Mouse (Mus musculus) limb, embryonic 10.5 days (tissue): ENCODE data around the gene Hrc. TPM values are rescaled to one million over a fixed set of nuclear protein-coding genes. Genes with fewer than 3 reads are reported as not detected.
A peak's percentile ranks its signal among the peaks of the same experiment; 100 is the strongest.
"Not testable (repeated sequence)": the region's sequence is repeated elsewhere in the genome, so short reads cannot be mapped to it uniquely, and the experiment has no call there.

Experiments
- DNase-seq: peaks from one replicate; pipeline ENCODE4 v3.0.0-alpha.2; 2017; ENCODE audit warnings: low spot score
- H3K27ac ChIP-seq: fragments of 300-500 bp; sonication (generic); 2 replicates; pipeline ENCODE4 v1.5.1; 2016; ENCODE audit warnings: mild to moderate bottlenecking
- H3K27me3 ChIP-seq: fragments of 300-500 bp; sonication (generic); 2 replicates; pipeline ENCODE4 v1.6.1; 2016; ENCODE audit warnings: low read depth, mild to moderate bottlenecking; ENCODE audit not compliant: poor library complexity, severe bottlenecking
- H3K36me3 ChIP-seq: fragments of 300-500 bp; sonication (generic); 2 replicates; pipeline ENCODE4 v1.6.1; 2016; ENCODE audit warnings: mild to moderate bottlenecking, moderate library complexity
- H3K4me1 ChIP-seq: fragments of 300-500 bp; sonication (generic); 2 replicates; pipeline ENCODE4 v1.6.1; 2016
- H3K4me3 ChIP-seq: fragments of 300-500 bp; sonication (generic); 2 replicates; pipeline ENCODE4 v1.5.1; 2016; ENCODE audit warnings: mild to moderate bottlenecking, moderate library complexity
- H3K9me3 ChIP-seq: fragments of 300-500 bp; sonication (generic); replicated peaks from 2 replicates; pipeline ENCODE4 v1.6.1; 2016; ENCODE audit warnings: mild to moderate bottlenecking
- WGBS: fragments of 180-500 bp; shearing (Covaris S2); methylation state at CpG from one replicate; pipeline ENCODE4 v1.1.7; 2016; 5-methylcytosine and 5-hydroxymethylcytosine counted together
- polyA plus RNA-seq: library from polyadenylated mRNA; unstranded; fragments of >200 nt; fragmentation: Nextera tagmentation; extraction: Ambion mirVana; gene quantifications from 2 replicates; pipeline ENCODE4 v1.2.1, GENCODE M21; 2016

Hrc gene
- polyA plus RNA-seq, 1 experiment from 2014 or later: 0.39 TPM

DNA sequence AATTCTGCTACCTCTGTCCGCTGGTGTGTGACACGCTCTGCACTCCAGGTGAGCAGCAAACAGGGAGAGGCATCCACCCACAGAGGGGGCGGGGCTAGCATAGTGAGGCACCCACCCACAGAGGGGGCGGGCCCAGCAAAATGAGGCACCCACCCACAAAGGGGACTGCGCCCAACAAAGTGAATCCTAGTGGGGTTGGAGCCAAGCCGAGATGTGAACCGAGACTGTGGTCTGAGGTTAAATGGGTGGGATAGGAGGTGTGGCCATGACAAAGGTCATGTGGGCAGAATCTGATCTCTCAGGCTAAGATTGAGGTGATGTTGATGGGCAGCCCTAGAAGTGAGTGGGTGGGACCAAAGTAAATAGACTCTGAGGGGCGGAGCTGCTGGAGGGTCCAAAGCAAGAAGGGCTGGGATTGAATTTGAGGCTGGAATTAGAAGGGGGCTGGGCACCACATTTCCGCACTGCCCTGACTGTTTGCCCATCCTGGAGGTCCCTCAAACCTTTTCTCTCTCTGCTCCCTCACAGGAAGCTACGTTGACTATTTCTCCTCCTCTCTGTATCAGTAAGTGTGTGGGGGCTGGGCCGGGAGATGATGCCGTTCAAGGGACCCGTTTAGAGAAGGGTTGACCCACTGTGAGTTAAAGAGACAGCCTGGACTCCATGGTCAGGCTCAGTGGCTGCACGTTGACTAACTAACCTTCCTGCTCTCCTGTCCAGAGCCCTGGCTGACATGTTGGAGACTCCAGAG, 3.2 kb downstream of the Hrc start:
- peaks cover 38% of the 10 kb centered on the region for H3K27me3 ChIP-seq
- H3K4me3 ChIP-seq: peak overlapping the region; percentile 69
- 2% methylated on average over 14 of the region's 14 CpGs for whole genome bisulfite sequencing
- H3K36me3 ChIP-seq: no peaks in the 10 kb centered on the region
- peak overlapping the region; percentile 87 for H3K27ac ChIP-seq
- DNase-seq: peak; percentile 49
- H3K9me3 ChIP-seq: no peaks in the 10 kb centered on the region
- peaks cover 68% of the 10 kb centered on the region for H3K4me1 ChIP-seq

GRCm38 (mm10) chr7:45339410-45340065, 4.4 kb downstream of the Hrc start:
- WGBS: under 1% methylated on average over 38 of the region's 39 CpGs
- Histone ChIP-seq H3K27me3 (peaks cover 36% of the 10 kb centered on the region), H3K27ac (peak overlapping the region; percentile 87), H3K4me1 (peaks cover 58% of the 10 kb centered on the region), H3K4me3 (peak overlapping the region; percentile 69), H3K9me3 (no peaks in the 10 kb centered on the region), H3K36me3 (no peaks in the 10 kb centered on the region)
- DNase-seq: peak; percentile 88

GRCm38 (mm10) chr7:45340066-45340442, 5.0 kb downstream of the Hrc start:
- 2% methylated on average over 11 of the region's 11 CpGs for WGBS
- Histone ChIP-seq H3K9me3 (no peaks in the 10 kb centered on the region), H3K4me3 (peak overlapping the region; percentile 69), H3K27me3 (peaks cover 34% of the 10 kb centered on the region), H3K4me1 (peaks cover 53% of the 10 kb centered on the region), H3K27ac (peak overlapping the region; percentile 87), H3K36me3 (no peaks in the 10 kb centered on the region)
- no peak for DNase-seq

DNA sequence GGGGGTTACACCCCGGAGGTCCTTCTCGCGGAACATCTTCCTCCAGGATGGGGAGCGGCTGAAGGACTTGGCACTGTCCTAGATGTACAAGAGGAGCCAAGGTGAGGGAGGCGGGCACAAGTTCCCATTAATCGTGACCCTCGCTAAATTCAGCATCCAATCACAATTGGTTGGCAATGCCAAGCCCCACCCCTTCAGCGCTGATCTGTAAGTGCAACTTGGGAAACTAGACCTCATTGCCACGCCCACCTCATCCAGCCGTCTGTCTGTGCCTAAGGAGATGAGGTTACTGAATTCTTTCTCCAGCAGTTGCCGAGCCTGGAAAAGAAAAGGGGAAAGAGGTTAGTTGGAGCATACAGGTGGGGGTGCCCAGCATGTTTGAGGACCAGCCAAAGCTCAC, 5.6 kb downstream of the Hrc start:
- under 1% methylated on average over 11 of the region's 11 CpGs for WGBS

DNA sequence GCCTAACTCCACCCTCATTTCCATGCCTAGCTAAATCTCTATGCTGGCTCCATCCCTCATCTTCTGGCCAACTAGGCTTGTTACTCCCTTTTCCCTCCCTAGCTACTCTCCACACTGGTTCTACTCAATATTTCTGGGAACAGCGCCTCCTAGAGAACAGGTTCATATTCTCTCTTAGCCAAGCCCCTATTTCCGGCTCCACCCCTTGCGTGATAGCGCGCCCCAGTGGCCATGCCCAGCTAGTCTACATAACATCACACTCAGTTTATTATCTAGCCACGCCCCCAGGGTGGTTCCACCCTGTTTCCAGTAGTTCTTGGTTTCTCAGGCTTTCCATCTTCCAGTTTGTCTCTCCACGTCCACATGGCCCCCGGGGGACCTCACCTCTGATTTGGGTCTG, 6.2 kb downstream of the Hrc start:
- Histone ChIP-seq H3K27me3 (peaks cover 34% of the 10 kb centered on the region), H3K4me3 (peak overlapping the region; percentile 69), H3K4me1 (peaks cover 50% of the 10 kb centered on the region), H3K9me3 (no peaks in the 10 kb centered on the region), H3K36me3 (no peaks in the 10 kb centered on the region), H3K27ac (no peak overlapping the region)
- WGBS: 3% methylated on average over 8 of the region's 8 CpGs
- DNase-seq: peak; percentile 73

More for the DNA sequence above, 5.6 kb downstream of the Hrc start:
- Histone ChIP-seq H3K36me3 (no peaks in the 10 kb centered on the region), H3K4me3 (peak overlapping the region; percentile 69), H3K9me3 (no peaks in the 10 kb centered on the region), H3K4me1 (peaks cover 50% of the 10 kb centered on the region), H3K27me3 (peaks cover 34% of the 10 kb centered on the region), H3K27ac (peak overlapping the region; percentile 87; the same call in 1 of the 2 replicates)
- peak; percentile 75 for DNase-seq

DNA sequence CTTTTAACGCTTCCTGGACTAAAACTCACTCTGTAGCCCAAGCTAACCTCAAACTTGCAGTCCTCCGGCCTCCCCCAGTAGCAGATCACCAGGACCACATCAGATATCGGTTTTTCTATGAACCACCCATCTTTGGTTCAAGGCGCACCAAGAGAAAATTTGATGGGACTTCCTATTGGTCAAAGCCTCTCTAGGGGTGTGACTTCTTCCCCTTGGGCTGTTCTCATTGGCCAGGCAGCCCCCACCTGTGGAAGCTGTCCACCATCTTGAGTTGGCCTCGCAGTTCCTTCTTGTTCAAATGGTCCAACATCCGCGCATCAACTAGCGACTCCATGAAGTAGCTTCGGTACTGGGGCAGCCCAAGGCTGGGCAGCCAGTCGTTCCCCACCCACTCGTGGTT, 7.0 kb downstream of the Hrc start:
- 90% methylated on average over 11 of the region's 11 CpGs for WGBS
- no peak overlapping the region for H3K4me3 ChIP-seq
- no peak for DNase-seq
- no peaks in the 10 kb centered on the region for H3K9me3 ChIP-seq
- H3K4me1 ChIP-seq: peaks cover 49% of the 10 kb centered on the region
- H3K36me3 ChIP-seq: no peaks in the 10 kb centered on the region
- H3K27me3 ChIP-seq: peaks cover 30% of the 10 kb centered on the region
- H3K27ac ChIP-seq: no peak overlapping the region

DNA sequence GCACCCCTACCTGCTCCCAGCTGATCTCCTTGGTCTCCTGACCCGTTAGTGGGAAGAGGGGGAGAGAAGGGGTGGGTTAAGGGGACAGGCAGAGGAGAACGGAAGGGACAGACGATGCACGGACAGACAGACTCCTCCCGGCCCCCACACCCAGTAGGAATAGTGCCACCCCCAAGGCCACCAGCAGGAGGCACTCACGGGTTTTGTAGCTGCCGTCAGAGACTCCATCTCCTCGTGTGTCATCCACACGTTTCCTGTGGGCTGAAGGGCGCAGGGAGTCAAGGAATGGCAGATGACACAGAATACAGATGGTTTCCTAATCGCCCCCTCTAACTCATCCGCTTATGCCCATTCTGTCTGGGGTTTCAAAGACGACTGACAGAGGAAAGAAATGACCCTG, 8.5 kb downstream of the Hrc start:
- no peak for DNase-seq
- H3K4me3 ChIP-seq: no peak overlapping the region

GRCm38 (mm10) chr7:45346905-45347304, 11.8 kb downstream of the Hrc start:
- H3K4me1 ChIP-seq: 0 out of 2 replicates have a peak, but pooled peaks cover 3% of the 10 kb centered on the region
- no peak overlapping the region for H3K4me3 ChIP-seq
- no peak overlapping the region for H3K27ac ChIP-seq
- peaks cover 32% of the 10 kb centered on the region for H3K27me3 ChIP-seq
- H3K36me3 ChIP-seq: no peaks in the 10 kb centered on the region
- DNase-seq: no peak
- no peaks in the 10 kb centered on the region for H3K9me3 ChIP-seq
- WGBS: 75% methylated on average over 13 of the region's 13 CpGs

More for the DNA sequence above, 8.5 kb downstream of the Hrc start:
- Histone ChIP-seq H3K9me3 (no peaks in the 10 kb centered on the region), H3K36me3 (no peaks in the 10 kb centered on the region), H3K27ac (0 out of 2 replicates have a peak overlapping the region, but pooled peaks have one; percentile 26), H3K27me3 (peaks cover 18% of the 10 kb centered on the region; the same call in 1 of the 2 replicates), H3K4me1 (peaks cover 35% of the 10 kb centered on the region)
- 30% methylated on average over 13 of the region's 13 CpGs for WGBS

DNA sequence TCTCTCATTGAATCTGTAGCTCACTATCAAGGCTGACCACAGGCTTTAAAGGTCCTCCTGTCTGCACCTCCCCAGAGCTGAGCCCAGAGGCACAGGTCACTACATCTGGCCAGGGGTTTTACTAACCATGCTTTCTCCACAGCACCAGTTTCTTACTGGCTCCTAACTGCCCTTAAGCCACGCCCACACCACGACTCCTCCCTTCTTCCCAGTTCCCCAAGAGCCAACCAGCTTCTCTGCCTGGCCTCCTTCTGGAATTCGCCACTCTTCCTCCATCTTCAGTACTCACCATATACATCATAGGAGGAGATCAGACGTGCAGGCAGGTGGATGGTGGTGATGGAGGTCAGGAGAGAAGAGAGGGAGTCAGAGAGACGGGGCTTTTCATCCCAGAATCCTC, 18.0 kb downstream of the Hrc start:
- Histone ChIP-seq H3K9me3 (no peaks in the 10 kb centered on the region), H3K4me1 (peaks cover 5% of the 10 kb centered on the region; the same call in 1 of the 2 replicates), H3K36me3 (no peaks in the 10 kb centered on the region), H3K27ac (no peak overlapping the region), H3K4me3 (0 out of 2 replicates have a peak overlapping the region, but pooled peaks have one; percentile 15), H3K27me3 (peaks cover 60% of the 10 kb centered on the region)
- WGBS: 24% methylated on average over 5 of the region's 5 CpGs
- no peak for DNase-seq

GRCm38 (mm10) chr7:45355318-45356020, 20.4 kb downstream of the Hrc start:
- Histone ChIP-seq H3K27me3 (peaks cover 62% of the 10 kb centered on the region), H3K27ac (no peak overlapping the region), H3K36me3 (no peaks in the 10 kb centered on the region), H3K4me1 (peaks cover 5% of the 10 kb centered on the region; the same call in 1 of the 2 replicates), H3K4me3 (no peak overlapping the region), H3K9me3 (no peaks in the 10 kb centered on the region)
- DNase-seq: no peak
- WGBS: 71% methylated on average over 15 of the region's 15 CpGs

DNA sequence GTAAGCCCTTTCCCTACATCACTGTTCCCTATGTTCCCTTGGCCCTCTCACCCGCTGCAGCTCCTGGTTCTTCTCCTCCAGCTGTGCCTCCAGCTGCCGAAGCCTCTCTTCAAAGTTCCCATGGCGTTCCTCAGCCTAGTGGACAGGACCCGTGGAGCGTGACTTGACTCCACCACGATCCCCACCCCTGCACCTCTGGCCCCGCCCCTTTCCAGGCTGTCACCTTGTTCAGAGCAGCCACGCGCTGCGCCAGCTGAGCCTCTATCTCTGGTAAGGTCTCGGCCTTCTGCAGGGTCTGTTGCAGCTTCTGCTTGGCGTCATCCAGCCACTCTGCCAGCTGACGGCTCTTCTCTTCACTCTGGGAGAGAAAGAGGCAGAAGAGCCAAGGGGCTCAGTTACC, 21.0 kb downstream of the Hrc start:
- DNase-seq: no peak
- peaks cover 63% of the 10 kb centered on the region for H3K27me3 ChIP-seq
- no peak overlapping the region for H3K4me3 ChIP-seq
- H3K9me3 ChIP-seq: no peaks in the 10 kb centered on the region
- no peaks in the 10 kb centered on the region for H3K36me3 ChIP-seq
- peaks cover 6% of the 10 kb centered on the region; the same call in 1 of the 2 replicates for H3K4me1 ChIP-seq
- H3K27ac ChIP-seq: no peak overlapping the region
- 56% methylated on average over 13 of the region's 13 CpGs for WGBS

GRCm38 (mm10) chr7:45359081-45359480, 24.0 kb downstream of the Hrc start:
- 58% methylated on average over 11 of the region's 11 CpGs for WGBS
- H3K4me3 ChIP-seq, H3K27ac ChIP-seq, H3K36me3 ChIP-seq, H3K9me3 ChIP-seq, DNase-seq: not testable (repeated sequence)
- peaks cover 16% of the 10 kb centered on the region for H3K4me1 ChIP-seq
- peaks cover 76% of the 10 kb centered on the region for H3K27me3 ChIP-seq
